Mouse (Mus musculus) adrenal gland, adult (tissue): ENCODE results near the gene Pou2af1.

Experiments
- DNase-seq, 2 experiments: peaks; one replicate each; pipeline ENCODE4 v3.0.0; 2022 to 2023; ENCODE audit warnings: low spot score in 1 of 2; ENCODE audit not compliant: inconsistent age in 2 of 2

The Pou2af1 gene

DNA sequence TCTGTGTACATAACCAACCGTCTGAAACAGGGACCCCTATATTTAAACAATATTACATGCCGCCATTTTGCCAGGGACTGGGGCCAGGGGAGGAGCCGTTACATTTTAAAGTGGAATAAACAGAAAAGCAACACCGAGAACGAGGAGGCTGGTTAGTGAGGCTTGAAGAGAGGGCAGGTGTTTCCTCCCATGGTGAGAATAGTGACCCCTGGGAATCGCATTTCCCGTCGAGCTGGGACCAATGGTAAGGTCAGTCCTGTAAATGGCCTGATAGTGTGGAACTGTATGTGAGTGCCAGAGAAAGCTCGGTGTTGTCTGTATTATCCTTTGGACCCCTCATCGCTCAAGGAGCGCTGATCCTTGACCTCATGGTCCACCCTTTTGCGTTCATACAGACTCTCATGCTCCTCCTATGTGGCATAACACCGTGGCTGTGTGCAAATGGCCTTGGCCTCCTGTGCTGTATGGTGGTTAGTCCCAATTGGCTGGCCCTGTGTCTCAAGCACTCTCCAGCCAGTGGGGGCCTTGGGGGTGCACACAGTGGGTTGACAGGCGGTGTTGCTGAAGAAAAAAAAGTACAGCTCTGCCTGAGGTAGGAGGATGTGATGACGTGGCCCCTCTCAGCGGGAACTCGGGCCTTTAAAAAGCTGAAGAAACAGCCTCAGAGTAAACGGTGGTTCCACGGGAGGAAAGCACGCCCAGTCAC is at the start of gene Pou2af1:
TSS of gene Pou2af1 (plus strand) at position 686 of the 706 bp plus-strand sequence.
- DNase-seq, result no peak

- DNase-seq, result no peak
These were observed 49.5 kb upstream of the Pou2af1 start for GRCm38 (mm10) chr9:51163989-51164388.

DNA sequence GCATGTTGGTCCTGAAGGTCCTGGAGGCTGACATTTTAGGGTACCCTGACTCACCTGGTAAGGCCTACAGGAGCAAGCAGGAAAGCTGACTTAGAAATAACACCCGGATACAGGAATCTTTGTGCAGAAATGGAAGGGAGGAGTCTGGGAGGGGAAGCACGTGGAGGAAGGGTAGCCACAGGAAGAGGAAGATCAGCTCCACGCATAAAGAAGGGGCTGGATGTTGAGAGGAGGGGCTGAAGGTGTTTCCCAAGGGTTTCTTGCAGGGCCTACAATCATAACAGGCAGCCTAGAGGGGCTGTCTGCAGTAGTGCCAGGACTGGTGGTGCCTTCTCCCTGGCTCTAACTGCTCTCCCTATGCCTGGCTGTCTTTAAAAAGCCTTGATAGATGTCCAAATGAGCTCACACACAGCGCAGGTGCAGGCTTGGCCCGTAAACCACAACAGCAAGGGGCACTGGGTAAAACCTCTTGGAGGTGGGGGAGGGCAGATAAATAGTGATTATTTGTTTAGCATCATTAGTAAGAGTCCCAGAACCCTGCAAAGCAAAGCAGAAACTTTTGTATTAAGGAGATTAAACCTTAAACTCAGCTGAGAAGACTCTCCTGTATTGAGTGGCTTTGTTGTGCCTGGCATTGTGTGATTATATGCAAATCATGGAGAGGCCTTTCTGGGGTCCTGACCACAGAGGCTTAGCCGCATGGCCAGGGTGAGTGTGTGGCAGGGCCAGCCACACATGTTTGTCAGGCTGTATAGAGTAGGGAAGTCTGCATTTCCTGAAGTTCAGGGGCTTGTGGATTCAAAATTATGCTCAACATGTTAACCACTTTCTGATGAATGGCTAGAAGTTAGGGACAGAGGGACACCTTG is 48.0 kb upstream of the Pou2af1 start, which contains the start of gene Gm32742:
TSS of gene Gm32742 (minus strand) at position 206 of the 869 bp plus-strand sequence.
- DNase-seq, result no peak

- no peak for DNase-seq
These were observed 45.6 kb upstream of the Pou2af1 start for GRCm38 (mm10) chr9:51167954-51168353.

DNA sequence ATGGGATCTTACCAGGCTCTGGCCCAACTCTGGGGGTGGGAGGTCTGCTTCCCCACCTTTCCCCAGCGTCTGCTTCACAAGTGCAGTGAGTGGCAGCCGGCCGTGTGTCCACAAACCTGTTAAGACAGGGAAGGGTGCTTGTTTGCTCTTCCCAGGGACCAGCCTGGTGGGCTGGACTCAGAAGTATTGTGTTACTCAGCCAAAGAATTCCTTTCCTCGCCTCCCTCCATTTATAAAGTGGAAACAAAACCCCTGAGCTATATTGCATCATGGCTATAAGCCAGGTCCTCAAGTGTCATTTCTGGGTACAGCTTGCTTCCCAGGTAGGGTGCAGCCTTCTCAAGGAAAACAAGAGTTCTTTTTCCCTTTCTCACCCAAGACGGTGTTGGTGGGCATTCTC is 44.8 kb upstream of the Pou2af1 start:
- DNase-seq, result no peak

GRCm38 (mm10) chr9:51169133-51169532 is 44.4 kb upstream of the Pou2af1 start:
- DNase-seq, result no peak

DNA sequence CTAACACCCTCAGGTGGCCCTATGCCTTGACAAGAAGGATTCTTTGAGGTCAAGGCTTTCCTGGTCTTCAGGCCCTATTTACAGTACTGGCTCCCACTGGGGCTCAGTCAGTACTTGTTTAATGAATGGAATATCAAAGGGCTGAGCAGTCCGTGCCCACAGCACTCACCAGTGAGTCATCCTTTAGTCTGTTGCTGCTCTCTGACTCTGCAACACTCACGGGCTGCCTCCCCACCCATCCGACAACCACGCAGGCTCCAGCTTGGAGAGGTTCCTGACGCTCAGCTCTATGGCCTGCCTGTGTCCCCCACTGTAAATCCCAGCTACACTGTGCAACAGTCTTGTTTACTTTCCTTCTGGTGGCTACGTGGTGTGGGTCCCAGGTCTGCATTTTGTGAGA is 43.2 kb upstream of the Pou2af1 start:
- DNase-seq, result peak; percentile 66 to 74

GRCm38 (mm10) chr9:51174890-51175464 is 38.5 kb upstream of the Pou2af1 start:
- peak in 1 of 2 experiments; percentile 49 for DNase-seq

GRCm38 (mm10) chr9:51175722-51176121 is 37.8 kb upstream of the Pou2af1 start:
- DNase-seq, result no peak

GRCm38 (mm10) chr9:51178297-51178696 is 35.2 kb upstream of the Pou2af1 start:
- no peak for DNase-seq

DNA sequence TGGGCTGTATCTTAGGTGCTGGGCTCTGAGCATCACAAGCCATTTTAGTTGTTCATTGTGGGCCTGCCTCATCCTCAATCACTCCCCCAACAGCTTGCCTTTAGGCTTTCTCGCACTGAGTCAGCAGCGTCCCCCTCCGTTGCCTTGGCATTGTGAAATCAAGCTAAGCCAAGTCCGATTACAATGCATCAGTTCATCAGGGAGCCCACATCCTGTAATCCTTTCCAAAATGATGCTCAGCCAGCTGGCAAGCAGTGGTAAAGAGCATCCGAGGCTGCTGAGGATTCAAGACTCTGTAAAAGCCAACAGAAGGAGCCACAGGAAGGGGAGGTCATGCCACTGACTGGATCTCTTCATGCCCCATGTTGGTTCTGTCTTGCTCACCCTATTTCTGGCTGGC is 32.9 kb upstream of the Pou2af1 start:
- DNase-seq, result no peak

GRCm38 (mm10) chr9:51182716-51183710 is 30.5 kb upstream of the Pou2af1 start:
- DNase-seq, result no peak

DNA sequence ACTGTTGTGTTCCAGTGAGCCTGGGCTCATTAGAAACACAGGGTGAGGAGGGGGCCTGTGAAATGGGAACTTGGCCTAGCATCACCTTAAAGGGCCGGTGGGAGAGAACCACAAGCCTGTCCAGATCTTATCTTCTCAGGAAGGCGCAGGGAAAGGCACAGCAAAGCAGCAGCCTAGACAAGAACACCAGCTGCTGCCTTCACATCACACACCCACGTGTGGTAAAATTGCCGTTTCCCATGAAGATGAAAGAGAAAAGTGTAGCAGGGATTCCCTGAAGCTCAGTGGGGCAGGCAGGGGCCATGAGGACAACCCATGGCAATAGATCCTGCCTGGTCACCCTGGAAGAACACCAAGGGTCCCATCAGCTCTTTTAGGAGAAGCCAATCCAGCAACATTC is 28.1 kb upstream of the Pou2af1 start:
- DNase-seq, result no peak

DNA sequence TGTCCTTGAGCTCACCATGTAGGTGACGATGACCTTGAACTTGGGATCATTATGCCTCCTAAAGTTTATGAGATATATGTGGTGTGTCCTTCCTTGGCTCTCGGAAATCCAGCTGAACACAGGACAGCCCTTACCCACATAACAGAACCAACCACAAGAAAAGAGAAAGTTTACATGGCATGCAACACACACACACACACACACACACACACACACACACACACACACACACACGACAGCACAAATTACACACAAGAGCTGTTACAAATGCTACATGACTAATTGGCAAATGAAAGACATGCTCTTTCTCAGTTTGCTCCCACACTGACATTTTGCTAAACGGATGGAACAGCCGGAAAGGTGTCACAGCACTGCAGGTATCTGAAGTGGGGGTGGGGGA is 27.6 kb upstream of the Pou2af1 start:
- no peak for DNase-seq

- no peak for DNase-seq
These were observed 22.9 kb upstream of the Pou2af1 start for GRCm38 (mm10) chr9:51190655-51191054.

GRCm38 (mm10) chr9:51194790-51195189 is 18.7 kb upstream of the Pou2af1 start:
- no peak for DNase-seq

GRCm38 (mm10) chr9:51208974-51209332 is 4.6 kb upstream of the Pou2af1 start:
- no peak for DNase-seq

GRCm38 (mm10) chr9:51211191-51211590 is 2.3 kb upstream of the Pou2af1 start:
- no peak for DNase-seq

- DNase-seq, result no peak
These were observed 275 bp downstream of the Pou2af1 start for GRCm38 (mm10) chr9:51213729-51214237.

- no peak for DNase-seq
These were observed 1.8 kb downstream of the Pou2af1 start for GRCm38 (mm10) chr9:51215311-51215710.
